Mouse (Mus musculus) activated CD4-positive, CD25-positive, alpha-beta regulatory T cell, adult 4 months (primary cell): ENCODE data around the gene Abcc3. TPM values are rescaled to one million over a fixed set of nuclear protein-coding genes. Genes with fewer than 3 reads are reported as not detected.

Source experiments
- ATAC-seq: one replicate; pipeline ENCODE4 v1.8.0; 2017
- polyA plus RNA-seq, 2 experiments: library from polyadenylated mRNA; unstranded; fragments of 100-300 nt; shearing (Covaris generic); gene quantifications; one replicate each; pipeline ENCODE4 v1.2.1; 2017

Abcc3 gene
- polyA plus RNA-seq, 2 experiments from 2014 or later, result 0.45 to 0.79 TPM

DNA sequence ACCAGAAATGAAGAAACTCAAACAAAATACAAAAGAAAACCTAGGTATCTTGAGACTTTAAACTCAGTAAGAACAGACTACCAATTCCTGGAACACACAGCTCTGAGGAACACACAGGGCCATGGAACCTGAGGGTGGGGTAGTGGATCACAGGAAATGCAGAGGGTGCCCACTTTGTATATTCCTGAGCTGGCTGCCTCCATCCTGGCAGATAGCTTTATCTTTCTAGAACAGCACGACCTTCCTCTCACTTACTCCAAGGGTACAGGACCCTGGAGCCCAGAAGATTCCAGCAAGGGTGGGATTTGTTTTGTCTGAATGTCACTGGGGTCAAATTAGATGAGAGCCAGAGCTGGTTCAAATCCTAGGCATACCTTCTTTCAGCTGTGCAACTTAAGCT is 42.5 kb downstream of the Abcc3 start:
- no peak for ATAC-seq

DNA sequence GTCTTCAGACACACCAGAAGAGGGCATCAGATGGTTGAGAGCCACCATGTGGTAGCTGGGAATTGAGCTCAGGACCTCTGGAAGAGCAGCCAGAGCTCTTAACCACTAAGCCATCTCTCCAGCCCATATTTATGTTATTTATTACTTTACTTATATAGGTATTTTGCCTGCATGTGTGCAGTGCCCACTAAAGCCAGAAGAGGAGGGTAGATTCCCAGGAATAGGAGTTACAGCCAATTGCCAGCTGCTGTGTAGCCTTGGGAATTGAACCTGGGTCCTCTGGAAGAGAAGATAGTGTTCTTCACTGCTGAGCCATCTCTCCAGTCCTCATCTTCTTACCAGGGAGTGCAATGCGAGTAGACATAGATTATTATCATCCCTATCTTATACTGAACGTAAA is 43.0 kb downstream of the Abcc3 start:
- ATAC-seq, result no peak

- ATAC-seq, result no peak
Observed at GRCm38 (mm10) chr11:94347063-94347575, 45.7 kb downstream of the Abcc3 start.

DNA sequence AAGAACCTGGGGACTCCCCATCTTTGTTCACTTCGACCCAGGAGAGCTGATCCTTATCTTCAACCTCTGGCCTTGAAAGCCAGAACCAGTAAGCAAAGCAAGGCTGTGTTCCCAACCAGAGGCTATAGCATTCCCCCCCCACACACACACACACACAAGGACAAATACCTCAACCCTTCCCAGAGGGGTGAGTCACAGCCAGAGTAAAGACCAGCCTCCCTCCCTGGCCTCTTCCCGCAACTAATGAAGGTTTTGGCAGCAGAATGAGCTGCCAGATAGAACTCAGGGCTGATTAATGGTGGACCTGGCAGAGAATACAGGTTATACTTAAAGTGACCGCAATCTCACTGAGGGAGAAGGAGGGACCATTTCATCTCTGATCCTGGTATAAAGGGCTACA is 46.2 kb downstream of the Abcc3 start:
- no peak for ATAC-seq

DNA sequence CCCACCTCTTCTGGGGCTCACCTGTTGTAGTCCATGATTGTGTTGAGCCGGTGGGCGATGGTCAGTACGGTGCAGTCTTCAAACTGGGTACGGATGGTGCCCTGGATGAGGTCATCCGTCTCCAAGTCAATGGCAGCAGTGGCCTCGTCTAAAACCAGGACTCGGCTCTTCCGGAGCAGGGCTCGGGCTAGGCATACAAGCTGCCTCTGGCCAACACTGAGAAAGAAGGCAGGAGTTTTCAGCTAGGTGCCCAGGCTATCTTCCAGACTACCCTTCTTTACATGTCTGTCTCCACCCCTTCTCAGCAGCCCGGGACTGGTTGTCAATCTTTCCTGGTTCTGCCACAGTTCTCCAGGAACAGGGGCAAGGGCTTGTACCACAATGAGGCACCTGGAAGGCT is 46.9 kb downstream of the Abcc3 start:
- no peak for ATAC-seq

GRCm38 (mm10) chr11:94344470-94344869 is 48.3 kb downstream of the Abcc3 start:
- ATAC-seq, result no peak

- ATAC-seq, result no peak
Observed at GRCm38 (mm10) chr11:94343955-94344358, 48.8 kb downstream of the Abcc3 start.

- no peak for ATAC-seq
Observed at GRCm38 (mm10) chr11:94342114-94342905, 50.5 kb downstream of the Abcc3 start.

GRCm38 (mm10) chr11:94340948-94341933 is 51.6 kb downstream of the Abcc3 start:
- ATAC-seq, result no peak

- ATAC-seq, result peak; percentile 88
Observed at GRCm38 (mm10) chr11:94339732-94340585, 52.8 kb downstream of the Abcc3 start.

- ATAC-seq, result no peak
Observed at GRCm38 (mm10) chr11:94338347-94338746, 54.5 kb downstream of the Abcc3 start.

DNA sequence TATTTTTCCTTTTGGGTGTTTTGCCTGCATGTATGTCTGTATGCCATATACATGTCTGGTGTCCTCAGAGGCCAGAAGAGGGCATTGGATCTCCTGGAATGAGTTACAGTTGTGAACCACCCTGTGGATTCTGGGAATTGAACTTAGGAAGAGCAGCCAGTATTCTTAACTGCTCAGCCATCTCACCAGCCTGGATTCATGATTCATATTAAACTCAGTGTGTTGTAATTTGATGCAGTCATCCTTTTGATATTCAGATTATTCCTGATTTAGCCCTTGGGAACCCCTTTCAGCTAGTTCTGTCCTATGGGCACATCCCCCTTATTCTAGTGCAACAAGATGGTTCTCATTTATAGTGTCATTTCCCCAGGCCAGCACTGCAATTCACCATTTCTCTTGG is 56.2 kb downstream of the Abcc3 start:
- no peak for ATAC-seq

- ATAC-seq, result no peak
Observed at GRCm38 (mm10) chr11:94334386-94334968, 58.3 kb downstream of the Abcc3 start.

DNA sequence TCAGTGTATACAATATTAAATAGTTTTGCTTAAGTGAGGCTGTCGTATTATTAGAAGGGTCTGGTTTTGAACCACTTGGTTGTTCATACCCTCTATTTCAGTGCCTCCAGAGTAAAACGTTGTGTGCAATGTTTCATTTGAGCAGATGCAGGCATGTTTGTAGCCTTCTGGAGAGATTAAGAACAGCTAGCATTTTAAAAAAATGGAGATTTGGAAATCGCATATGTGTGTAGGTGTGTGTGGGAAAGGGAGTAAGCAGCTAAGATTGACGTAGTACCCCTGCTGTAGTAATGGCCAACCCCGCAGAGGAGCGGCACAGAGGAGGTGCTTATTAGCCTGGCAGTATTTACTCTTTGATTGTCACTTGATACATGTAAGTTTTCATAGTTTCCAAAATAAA is 60.1 kb downstream of the Abcc3 start:
- ATAC-seq, result no peak

DNA sequence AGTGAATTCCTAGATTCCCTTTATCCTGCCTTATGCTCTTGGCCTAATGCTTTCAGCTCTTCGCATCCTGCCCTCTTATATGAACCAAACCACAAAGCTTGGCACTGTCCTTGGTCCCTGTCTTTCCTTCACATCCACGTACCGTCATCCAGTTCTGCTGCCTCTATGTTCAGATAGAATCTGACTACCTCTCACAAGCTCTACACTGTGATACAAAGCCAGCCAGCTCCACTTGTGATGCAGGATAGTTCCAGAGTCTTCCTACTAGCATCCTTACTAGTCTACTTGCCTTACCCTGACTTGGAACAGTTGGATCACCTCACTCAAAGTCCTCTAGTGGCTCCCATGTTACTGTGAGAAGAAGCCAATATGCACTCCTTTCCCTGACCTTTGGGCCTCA is 62.6 kb downstream of the Abcc3 start:
- ATAC-seq, result no peak

GRCm38 (mm10) chr11:94329270-94329891 is 63.4 kb downstream of the Abcc3 start:
- no peak for ATAC-seq

GRCm38 (mm10) chr11:94328644-94329025 is 64.2 kb downstream of the Abcc3 start:
- no peak for ATAC-seq

GRCm38 (mm10) chr11:94327693-94328643 is 64.8 kb downstream of the Abcc3 start, which contains the start of gene Ankrd40:
Gene Ankrd40, plus strand, starts transcription at chr11:94328001.
- peak; percentile 61 for ATAC-seq

DNA sequence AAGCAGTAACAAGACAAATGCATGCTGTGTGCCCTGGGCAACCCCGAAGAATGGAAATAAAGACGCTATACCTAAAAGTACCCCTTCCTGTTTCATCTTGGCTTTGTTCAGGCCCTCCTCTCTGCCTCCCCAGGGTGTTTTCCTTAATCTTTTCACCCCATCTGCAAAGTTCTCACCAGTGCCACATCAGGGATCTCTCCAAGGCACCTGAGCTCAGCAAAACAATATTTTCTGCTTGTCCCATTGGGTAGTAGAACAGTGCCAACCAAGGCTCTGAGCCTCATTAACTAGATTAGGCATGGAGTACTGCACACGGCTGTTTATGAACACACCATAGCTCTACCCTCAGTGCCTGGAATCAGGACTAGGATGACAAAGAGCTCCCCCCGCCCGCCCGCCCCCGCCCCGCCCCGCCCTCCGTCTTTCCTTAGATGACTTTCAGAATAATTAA is 65.8 kb downstream of the Abcc3 start:
- ATAC-seq, result no peak

GRCm38 (mm10) chr11:94324618-94325017 is 68.2 kb downstream of the Abcc3 start:
- ATAC-seq, result no peak
